Mouse (Mus musculus): ENCODE results near the gene Klf12.

DNA sequence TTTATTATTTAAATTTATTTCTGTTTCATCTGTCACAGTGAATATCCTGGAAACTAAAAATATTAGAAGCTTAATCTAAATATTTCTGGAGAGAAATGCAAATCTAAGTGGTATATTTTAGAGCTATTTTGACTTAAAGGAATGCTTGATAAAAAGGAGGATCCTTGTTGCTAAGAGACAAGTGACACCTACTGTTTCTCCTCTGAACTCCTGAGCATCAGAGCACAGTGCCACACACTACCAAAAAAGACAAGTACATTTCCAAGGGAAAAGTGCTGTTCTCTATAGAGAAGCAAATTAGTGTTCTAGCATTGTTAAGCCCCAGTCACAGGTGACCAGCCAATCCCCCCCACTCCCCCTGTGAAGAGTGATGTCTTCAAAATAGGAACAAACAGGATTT lies 127.8 kb downstream of the Klf12 start:
- TF ChIP-seq CTCF (IDR thresholded peaks at IDR 0.05; ENCODE audit: borderline replicate concordance, extremely low read depth, insufficient read depth, insufficient read length) (no peak), POLR2A (IDR thresholded peaks at IDR 0.05; ENCODE audit: borderline replicate concordance, extremely low read depth, insufficient read depth, insufficient read length, poor library complexity, severe bottlenecking) (no peak)
